Mouse (Mus musculus) gastrocnemius, postnatal 25 days (tissue): ENCODE measurements around the gene Hist4h4. TPM values are rescaled to one million over a fixed set of nuclear protein-coding genes. Genes with fewer than 3 reads are reported as not detected.
A peak's percentile ranks its signal among the peaks of the same experiment; 100 is the strongest.

Experiments
- DNase-seq: peaks from one replicate; pipeline ENCODE4 v3.0.0; 2022
- long read RNA-seq, 2 experiments: library from polyadenylated mRNA; stranded (forward); transcript quantifications; one replicate each; pipeline ENCODE4 v2.0.0; 2021
- total RNA-seq, 2 experiments: library from RNA; stranded (reverse); gene quantifications; 1 replicate in 1 of 2; 2 replicates in 1 of 2; pipeline ENCODE4 v1.2.3; 2021

Hist4h4 gene
- 1 to 10 TPM; 4.7 TPM for total RNA-seq
- long read RNA-seq, experiment 1 = 0 reads
- long read RNA-seq, experiment 2 = 0 reads

- DNase-seq = peak; percentile 93
These were observed at the start of gene Hist4h4 for GRCm38 (mm10) chr6:136803739-136804633. TSS of gene Hist4h4 (minus strand) at chr6:136804415.

GRCm38 (mm10) chr6:136852762-136853161 lies 48.5 kb upstream of the Hist4h4 start:
- DNase-seq = no peak

DNA sequence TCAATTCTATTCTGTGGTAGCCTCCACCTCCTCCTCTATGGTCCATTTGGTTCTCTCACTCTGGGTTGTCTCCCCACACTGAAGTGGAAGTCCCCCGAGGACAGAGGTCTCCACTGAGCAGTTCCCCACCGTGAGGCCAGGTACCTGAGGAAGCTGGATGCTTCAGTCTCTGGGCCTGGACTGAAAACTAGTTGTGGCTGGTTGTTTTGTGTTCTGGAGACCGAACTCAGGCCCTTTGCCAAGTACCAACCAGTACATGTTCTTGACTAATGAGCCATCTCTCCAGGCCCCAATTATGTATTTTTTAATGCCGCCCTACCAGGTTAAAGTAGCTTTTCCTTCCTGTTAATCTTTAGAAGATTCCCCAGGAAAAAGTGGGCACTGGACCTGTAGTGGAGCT lies 48.1 kb upstream of the Hist4h4 start:
- no peak for DNase-seq

DNA sequence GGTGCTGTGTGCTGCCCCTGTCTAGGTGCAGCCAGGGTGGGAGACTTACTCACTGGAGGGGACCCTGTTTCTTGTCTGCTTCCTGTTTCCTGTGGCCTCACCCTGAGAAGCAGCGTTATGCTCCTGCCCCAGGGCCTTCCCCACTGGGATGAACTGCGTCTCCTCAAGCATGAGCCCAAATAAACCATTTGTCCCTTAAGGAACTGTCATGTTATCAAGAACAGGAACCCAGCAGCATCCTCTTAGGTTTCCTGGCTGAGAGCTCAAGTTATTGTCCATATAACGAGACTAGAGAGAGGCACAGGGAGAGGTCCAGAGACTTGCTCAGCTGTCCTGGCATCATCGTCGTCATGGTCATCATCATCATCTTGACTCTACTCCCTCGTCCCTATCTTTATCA lies 46.1 kb upstream of the Hist4h4 start:
- DNase-seq = no peak

- DNase-seq = no peak
These were observed 44.8 kb upstream of the Hist4h4 start for GRCm38 (mm10) chr6:136848971-136849370.

DNA sequence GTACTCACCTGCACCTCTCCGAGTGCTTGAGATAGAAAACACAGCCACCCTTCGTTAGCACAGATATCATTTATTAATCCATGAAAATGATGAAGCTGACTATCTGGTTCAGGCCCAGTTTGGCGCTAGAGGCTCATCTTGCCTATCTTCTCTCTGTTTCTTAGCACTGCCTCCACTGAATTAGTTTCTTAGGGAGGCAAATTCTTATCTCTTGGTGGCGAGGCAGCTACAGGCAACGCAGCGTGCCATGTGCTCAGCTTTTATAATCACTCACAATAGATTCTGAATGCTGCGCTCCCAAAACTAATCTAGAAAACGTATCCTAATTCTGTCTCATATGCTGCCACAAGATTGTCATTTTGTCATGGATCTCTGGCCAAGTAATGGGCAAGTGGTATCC lies 44.2 kb upstream of the Hist4h4 start:
- no peak for DNase-seq

DNA sequence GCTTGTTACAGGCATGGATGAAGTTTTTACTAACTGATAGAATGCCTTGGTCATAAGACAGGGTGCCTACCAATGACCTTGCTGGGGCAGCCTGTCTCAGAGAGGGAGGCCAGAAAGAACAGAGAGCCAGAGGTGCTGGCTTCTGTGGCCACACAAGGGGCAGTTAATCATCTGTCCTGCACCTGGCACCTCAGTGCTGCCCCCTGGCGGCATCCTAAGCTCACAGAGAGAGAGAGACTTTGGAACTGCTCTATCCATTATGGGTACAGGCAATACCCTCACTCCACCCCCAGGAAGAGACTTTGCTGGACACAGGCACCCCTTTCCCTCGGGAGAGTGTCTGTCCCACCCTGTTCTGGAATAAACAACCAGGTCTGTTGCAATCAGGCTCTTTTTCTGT lies 43.6 kb upstream of the Hist4h4 start:
- DNase-seq = no peak

- DNase-seq = no peak
These were observed 43.1 kb upstream of the Hist4h4 start for GRCm38 (mm10) chr6:136847267-136847666.

DNA sequence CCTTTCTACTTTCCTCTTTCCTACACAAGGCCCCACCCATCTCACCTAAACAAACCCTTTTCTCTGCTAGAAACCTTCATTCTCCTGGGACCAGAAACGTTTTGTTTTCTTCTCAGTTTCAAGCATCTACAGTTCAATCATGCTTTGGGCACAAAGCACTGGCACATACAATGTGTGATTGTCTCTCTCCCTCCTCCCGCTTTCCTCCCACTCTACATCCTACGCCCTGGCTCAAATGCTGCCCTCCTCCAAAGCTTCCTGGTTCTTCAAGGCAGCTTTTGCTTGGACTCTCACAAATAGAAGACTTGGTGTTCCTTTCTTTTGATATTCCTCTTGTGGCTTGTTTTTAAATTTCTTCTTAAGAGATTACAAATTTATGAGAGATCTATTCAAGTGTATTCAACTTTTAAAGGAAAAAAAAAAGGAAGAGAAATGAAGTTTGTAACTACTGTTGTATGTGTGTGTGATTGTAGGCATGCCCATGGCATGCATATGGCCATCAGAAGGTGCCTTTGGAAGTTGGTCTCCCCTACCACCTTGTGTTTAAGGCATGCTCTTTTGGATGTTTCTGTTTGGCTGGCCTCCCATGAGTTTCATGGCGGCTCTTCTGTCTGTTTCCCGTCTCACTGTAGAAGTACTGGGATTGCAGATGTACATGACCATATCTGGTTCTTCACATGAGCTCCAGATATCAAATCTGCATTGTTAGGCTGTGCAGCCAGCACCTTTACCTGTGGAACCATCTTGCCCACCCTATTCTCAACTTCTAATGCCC lies 41.7 kb upstream of the Hist4h4 start:
- no peak for DNase-seq

GRCm38 (mm10) chr6:136844903-136845302 lies 40.7 kb upstream of the Hist4h4 start:
- no peak for DNase-seq

DNA sequence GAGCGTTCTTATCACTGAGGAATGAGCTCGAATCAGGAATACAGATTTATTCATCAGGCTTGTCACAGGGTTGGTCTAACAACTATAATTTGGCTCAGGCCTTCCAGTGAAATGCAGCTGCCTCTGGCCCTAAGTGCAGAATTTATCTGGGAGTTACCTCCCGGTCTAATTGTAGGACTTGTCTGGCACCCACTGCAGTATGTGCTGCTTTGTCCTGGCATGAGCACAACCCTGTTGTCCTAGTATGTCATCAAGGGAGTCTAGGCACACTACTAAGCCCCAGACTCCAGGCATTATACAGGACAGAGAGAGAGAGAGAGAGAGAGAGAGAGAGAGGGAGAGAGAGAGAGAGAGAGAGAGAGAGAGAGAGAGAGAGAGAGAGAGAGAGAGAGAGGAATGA lies 33.1 kb upstream of the Hist4h4 start:
- no peak for DNase-seq

DNA sequence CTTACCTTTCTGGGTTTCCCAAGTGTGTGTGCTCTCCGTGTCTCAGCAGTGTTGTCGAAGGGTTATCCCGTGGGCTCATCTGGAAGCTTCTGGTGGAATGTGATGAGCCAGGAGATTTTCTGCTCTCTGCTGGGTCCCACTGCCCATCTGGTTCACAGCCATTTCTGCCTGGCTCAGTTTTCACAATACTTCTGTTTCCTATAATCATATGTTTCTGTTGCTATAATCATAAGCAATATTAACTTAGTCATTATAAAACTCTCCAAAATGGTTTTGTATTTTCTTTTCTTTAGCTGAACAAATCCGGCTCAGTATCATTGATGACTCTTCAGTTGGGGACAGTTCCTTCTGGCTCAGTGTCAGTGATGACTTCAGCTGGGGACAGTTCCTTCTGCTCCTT lies 31.1 kb upstream of the Hist4h4 start, which contains the start of gene Smco3:
Gene Smco3 (minus strand): TSS at position 101 of the 400 bp plus-strand sequence.
- no peak for DNase-seq

GRCm38 (mm10) chr6:136831712-136832111 lies 27.5 kb upstream of the Hist4h4 start:
- no peak for DNase-seq

GRCm38 (mm10) chr6:136828681-136829080 lies 24.5 kb upstream of the Hist4h4 start:
- no peak for DNase-seq

- peak; percentile 95 for DNase-seq
These were observed 23.8 kb upstream of the Hist4h4 start, which contains the start of gene Wbp11 for GRCm38 (mm10) chr6:136827881-136828561. TSS of gene Wbp11 (minus strand) at chr6:136828233.

GRCm38 (mm10) chr6:136827516-136827880 lies 23.3 kb upstream of the Hist4h4 start, which contains the start of gene BC049715:
TSS of gene BC049715 (plus strand) at chr6:136827626.
- DNase-seq = no peak

DNA sequence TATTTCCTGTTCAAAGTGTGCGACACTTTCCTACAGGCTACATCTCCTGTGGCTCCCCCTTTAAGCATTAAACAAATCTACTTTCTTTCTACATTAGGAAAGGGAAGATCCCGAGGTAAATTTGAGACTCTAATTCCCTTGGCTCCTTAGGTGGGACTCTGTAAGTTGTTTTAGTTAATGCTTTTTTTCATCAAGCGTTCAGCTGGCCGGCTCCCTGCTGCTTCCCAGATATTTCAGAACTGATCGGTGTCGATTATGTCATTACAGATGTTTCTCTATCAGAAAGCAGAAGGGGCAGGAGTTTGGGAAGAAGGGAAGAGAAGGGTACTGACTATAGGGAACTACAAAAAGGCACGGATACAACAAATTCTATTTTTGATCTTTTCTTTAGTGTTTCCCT lies 22.9 kb upstream of the Hist4h4 start:
- no peak for DNase-seq

DNA sequence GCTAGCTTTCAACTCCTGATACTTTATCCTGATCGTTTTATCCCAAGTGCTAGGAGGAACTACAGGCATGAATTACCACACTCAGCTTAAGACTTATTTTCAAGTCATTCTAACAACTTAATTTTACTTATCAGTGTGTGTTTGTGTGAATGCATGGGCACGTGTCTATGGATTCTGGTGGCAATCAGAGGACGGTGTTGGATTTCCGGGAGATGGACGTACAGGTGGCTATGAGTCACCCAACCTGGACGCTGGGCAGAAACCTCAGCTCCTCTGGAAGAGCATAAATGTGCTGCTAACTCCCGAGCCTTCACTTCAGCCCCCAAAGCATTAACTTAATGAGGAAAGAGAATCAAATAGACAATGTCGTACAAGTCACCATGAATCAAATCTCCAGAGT lies 20.8 kb upstream of the Hist4h4 start:
- no peak for DNase-seq

- DNase-seq = no peak
These were observed 16.9 kb upstream of the Hist4h4 start for GRCm38 (mm10) chr6:136821086-136821485.

DNA sequence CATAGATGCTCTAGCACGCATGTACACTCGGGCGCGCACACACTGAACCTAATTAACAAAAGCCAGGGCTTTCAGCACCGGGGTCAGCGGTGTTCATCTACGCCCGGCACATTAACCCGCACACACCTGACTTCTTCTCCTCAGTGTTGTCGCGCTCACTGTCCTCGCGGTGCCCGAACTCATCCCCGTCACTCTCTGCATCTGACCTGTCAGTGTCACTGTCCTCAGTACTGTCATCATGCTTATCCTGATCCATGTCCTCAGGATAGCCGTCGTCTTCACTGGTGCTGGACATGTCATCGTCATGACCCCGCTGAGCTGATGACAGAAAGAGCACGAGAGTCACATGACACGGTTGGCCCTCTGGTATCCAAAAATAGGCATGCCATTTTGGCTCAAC lies 16.2 kb upstream of the Hist4h4 start:
- DNase-seq = no peak

DNA sequence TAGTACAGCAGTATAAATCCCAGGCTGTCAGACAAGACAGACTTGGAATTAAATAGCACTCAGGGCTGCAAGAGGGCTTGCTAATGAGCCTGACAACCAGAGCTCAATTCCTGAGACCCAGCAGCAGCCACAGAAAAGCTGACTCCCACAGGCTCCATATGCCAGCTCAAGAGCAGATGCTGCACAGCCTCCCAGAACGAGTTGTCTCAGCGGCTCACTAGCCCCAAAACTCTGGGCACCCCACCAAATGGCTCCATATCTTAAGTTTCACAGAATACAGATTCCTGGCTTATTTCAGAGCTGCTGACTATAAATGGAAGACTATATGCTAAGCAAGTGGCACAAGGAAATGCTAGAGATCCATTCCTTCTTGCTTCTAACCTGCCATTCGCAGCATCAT lies 13.3 kb upstream of the Hist4h4 start:
- no peak for DNase-seq

DNA sequence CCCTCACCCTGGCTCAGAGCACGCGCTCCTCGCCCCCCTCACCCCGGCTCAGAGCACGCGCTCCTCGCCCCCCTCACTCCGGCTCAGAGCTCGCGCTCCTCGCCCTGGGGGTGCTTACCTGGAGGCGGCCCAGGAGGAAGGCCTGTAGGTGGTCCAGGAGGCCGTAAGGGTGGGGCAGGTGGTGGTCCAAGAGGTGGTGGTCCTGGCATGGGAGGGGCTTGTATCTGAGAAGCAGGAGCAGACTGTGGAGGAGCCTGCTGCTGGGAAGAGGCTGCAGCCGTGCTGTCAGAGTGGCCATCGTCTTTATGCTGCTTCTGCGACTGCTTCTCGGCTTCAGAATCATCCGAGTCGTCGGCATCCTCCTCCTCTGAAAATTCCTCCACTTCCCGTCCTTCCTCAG lies 12.6 kb upstream of the Hist4h4 start:
- DNase-seq = no peak

DNA sequence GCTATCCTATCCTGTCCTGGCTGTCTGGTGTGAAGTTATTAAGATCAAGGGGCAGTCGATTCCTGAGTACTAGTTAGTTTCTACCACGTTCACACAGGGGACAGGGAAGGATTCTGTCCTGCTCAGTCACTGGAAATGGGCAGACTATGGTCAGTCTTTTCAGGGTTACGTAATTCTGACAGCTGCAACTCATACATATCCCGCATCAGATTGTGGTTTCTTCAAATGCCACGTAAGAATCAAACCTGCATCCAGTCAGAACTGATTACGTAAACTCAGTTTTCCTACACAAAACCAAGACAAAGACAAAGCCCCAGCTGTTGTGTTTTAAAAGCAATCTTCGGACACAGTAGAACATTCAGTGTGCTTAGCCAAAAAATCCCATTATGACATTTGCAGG lies 11.2 kb upstream of the Hist4h4 start:
- no peak for DNase-seq
